Mouse (Mus musculus): ENCODE results near the gene Rgs14.

DNA sequence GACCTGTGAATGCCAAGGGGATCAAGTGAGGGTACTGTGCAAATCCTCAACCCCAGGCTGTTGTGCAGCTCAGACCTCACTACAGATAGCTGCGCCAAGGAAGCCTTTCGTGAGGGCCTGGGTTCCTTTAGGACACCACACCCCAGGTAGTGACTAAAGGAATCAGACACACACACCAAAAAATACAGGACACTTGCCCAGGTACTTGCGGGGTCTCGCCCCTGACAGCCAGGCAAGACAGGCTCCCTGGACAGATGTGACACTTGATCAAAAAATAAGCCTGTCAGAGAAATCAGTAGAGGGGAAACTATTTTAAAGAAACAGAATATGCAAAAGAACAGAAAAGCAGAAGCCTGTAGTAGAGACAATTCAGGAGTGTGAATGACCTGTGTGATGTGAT lies 40.9 kb upstream of the Rgs14 start:
- TF ChIP-seq POLR2A (IDR thresholded peaks at IDR 0.05; ENCODE audit: borderline replicate concordance, extremely low read depth, insufficient read depth, insufficient read length, poor library complexity, severe bottlenecking) (no peak), CTCF (IDR thresholded peaks at IDR 0.05; ENCODE audit: borderline replicate concordance, extremely low read depth, insufficient read depth, insufficient read length) (no peak)

Data from brain, embryonic 14.5 days (tissue).